Mouse (Mus musculus) CD4-positive, CD25-positive, alpha-beta regulatory T cell, adult 4 months (primary cell): ENCODE measurements around the gene Oxnad1. TPM values are rescaled to one million over a fixed set of nuclear protein-coding genes. Genes with fewer than 3 reads are reported as not detected.

Experiments used
- ATAC-seq: one replicate; pipeline ENCODE4 v1.8.0; 2017
- polyA plus RNA-seq, 2 experiments: library from polyadenylated mRNA; unstranded; fragments of 100-300 nt; shearing (Covaris generic); gene quantifications; one replicate each; pipeline ENCODE4 v1.2.1; 2017

The Oxnad1 gene
- polyA plus RNA-seq, 2 experiments from 2014 or later: 14.8 to 25.3 TPM

DNA sequence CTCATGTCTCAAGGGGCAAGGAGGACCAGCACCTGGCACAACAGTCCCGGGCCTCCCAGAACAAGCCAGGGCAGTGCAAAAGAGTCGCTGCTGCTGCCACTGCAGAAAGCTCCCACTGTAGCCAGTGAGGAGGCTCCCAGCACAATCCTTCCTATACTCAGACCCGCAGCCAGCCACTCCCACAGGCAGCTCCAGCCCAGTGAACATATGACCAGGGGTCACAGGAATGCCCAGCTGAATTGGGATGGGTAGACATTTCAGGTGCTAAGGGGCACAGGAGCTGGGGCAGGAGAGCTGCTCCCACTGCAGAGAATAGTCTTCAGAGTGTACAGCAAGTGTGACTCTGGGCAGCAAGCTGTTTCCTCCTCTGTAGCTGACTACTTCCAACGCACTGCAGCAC, 60.2 kb downstream of the Oxnad1 start:
- ATAC-seq: no peak

DNA sequence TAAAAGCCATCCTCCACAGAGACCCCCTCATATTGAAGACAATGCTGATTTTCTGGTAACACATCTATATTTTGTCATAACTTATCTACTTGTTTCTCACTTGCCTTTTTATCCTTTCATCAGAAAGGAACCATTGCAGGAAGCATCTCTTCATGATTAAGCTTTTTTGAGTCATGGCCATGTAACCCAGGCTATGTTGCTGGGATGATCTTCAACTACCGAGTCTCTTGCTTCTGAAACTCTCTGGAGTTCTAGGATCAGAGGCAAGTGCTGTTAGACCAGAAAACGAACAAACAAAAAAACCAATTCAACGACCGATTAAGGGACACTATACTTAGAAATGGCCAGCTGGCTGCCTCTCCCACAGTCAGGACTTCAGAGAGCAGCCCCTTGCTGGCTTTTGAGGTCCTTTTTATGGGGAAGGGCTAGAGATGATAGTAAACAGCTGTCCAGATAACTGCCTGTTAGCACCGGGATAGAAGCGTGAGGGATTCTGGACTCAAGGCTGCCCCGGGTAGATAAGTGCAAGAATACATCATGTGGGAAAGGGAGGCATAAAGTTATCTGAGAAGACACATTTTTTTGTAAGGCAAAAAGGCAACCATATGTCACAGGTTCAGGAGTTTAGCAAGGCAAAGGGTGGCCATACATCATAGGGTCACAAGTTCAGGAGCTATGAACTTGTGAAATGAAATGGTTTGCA, 60.8 kb downstream of the Oxnad1 start:
- ATAC-seq: no peak

DNA sequence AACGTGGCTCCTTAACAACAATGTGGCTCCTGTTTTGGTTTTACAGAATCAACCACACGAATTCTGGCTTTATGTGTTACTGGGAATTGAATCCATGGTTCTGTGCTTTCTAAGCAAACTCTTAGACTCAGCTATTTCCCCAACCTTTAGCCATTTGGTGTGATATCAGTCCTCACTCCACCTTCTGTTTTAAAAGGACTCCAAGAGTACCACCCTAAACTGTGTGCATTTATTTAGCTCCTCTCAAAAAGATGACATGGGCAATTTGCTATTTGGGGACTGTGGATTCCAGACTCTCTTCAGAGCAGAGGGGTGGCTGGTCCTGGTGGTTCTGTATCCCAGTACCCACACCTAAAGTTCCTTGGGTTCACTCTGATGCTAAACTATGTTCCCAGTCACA, 61.4 kb downstream of the Oxnad1 start:
- ATAC-seq: no peak

DNA sequence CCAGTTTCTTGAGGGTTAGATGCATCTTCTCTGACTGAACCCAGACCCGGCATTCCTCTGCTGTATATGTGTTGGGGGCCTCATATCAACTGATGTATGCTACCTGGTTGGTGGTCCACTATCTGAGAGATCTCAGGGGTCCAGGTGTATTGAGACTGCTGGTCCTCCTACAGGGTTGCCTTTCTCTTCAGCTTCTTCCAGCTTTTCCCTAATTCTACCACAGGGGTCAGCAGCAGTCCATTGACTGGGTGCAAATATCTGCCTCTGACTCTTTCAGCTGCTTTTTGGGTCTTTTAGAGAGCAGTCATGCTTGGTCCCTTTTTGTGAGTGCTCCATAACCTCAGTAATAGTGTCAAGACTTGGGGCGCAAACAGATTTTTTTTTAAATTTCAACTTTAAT, 65.7 kb downstream of the Oxnad1 start:
- no peak for ATAC-seq

DNA sequence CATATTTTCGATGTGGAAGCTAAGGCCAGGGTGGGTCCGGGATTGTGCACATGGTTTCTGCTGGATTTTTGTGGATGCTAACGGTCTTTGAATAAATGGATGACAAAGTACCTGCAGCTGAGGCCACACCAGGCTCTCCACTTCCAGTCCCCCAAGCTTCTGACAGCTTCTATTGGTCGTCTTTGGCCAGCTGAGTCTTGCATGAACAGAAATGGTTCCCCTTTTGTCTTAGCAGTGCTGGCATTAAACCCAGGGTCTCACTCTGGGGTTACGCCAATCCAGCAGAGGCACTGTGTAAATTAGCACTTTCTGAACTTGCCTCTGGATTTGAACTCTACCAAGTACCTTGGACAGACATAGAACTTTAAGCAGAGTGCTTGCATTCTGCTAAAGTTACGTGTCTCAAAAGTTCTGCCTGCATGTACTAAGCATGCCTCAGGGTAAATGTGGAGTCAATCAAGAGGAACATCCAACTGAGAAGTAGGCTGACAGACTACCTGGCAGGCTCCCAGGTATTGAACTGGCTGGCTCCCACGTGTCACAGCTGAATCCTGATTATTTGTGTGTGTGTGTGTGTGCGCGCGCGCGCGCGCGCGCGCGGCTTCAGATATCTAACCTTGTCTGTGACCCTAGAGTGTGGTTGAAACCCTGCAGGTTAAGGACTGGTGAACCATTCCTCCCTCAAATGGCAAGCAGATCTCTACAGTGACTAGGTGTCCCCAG, 67.2 kb downstream of the Oxnad1 start:
- ATAC-seq: no peak

Other genes starting within 250 kb of the Oxnad1 start
- not detected for gene Galnt15, start 56.4 kb upstream of the Oxnad1 start, polyA plus RNA-seq
- 10 to 100 TPM; 55.6 to 63.5 TPM for gene Dph3, start 355 bp downstream of the Oxnad1 start, polyA plus RNA-seq
- gene Msmb, start 56.6 kb downstream of the Oxnad1 start, polyA plus RNA-seq: not detected
- gene Ncoa4, start 74.5 kb downstream of the Oxnad1 start, polyA plus RNA-seq: 10 to 100 TPM; 92.5 to 95.7 TPM
- gene Timm23, start 116.5 kb downstream of the Oxnad1 start, polyA plus RNA-seq: 100 to 1,000 TPM; 117 to 118 TPM
- 10 to 100 TPM; 18.5 to 21.5 TPM for gene Parg, start 116.6 kb downstream of the Oxnad1 start, polyA plus RNA-seq
- gene Ogdhl, start 236.6 kb downstream of the Oxnad1 start, polyA plus RNA-seq: not detected